Mouse (Mus musculus): Measurements from ENCODE around the gene Myrfl.

The Myrfl gene

DNA sequence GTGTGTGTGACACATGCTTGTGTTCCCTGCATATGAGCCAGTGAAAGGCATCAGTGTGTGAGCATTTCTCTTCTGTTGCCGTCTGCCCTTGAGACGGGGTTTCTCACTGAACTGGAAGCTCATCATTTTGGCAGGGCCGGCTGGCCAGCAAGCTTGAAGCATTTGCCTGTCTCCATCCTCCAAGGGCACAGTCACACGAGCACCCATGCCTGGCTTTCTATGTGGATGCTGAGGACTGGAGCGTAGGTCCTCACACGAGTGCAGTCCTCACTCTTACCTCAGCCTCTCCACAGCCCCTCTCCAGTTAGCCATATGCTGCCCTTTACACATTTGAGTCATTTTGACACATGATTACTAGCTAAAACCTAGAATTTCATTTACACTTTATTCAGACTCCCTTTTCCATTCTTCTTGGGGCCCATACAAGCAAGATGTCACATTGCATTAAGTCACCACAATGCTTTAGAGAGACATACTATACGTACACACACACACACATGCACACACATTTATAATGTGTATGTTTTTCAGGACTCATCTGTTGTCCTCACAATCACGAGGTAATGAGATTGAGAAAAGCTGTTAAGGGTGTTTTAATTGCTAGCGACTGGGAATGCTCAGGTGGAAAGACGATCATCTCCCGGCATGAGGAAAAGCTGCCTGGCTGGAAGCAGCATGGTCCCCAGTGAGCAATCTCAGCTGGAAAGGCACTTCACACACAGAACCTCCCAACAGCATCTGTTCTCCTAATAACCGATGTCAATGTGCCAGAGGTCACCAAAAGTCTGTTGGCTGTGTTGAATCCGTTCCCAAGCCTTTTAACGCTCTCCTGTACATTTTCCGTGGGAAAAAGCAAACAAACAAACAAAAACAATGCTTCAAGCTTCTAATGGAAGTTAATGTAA is 122.6 kb downstream of the Myrfl start:
- in situ Hi-C loops (cut with MboI; ENCODE audit: unreplicated experiment in 2 of 2), result no loop called here

DNA sequence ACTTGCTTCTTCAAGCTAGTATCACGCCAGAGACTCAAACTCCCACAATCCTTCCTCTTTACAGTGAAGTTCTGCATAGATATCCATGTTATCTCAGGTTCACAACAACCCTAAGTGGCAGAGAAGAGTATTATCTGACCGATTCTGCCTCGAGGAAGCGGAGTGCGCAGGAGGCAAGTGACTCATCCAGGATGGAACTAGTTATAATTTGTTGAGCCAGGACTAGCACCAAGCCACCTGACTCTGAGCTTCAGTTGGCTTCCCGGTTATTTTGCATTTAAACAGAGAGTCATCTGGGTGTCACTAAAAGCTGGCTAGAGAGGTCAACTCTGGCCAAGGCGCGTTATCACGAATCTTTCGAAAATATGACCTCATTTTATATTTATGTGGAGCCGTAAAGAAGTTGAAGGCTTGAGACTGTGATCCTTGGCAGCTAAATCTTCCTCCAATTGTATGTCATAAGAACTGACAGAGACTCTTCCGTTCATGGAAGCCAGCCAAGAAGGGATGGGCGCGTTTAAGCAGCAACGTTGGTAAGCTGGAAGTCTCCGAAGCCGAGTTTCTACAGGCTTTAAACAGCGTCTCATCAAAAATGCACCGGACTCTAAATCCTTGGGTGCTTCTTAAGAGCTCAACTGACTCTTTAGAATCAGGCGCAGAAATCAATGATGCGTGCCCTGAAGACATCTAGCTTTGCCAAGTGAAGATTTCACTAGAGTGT is 125.3 kb downstream of the Myrfl start:
- in situ Hi-C loops (cut with MboI; ENCODE audit: unreplicated experiment in 2 of 2), result no loop called here

DNA sequence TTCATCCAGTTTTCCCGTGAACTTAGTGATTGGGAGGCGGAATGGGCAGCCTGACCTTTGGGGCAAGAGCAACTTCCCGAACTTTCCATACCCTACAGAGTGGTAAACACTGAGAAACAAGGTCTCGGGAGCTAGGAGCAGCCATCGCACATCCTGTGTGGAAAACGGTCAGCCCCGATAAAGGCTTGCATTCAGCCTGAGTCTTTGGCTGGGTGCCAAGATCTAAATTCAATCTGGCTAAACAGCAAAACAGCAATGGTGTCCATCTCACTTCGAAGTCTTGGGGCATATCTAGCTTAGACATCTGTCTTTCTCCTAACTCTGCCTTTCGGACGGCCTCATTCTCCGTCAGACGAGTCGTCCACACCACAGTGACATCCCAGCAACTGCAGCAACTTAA is 128.1 kb downstream of the Myrfl start:
- in situ Hi-C loops (cut with MboI; ENCODE audit: unreplicated experiment in 2 of 2), result no loop called here

DNA sequence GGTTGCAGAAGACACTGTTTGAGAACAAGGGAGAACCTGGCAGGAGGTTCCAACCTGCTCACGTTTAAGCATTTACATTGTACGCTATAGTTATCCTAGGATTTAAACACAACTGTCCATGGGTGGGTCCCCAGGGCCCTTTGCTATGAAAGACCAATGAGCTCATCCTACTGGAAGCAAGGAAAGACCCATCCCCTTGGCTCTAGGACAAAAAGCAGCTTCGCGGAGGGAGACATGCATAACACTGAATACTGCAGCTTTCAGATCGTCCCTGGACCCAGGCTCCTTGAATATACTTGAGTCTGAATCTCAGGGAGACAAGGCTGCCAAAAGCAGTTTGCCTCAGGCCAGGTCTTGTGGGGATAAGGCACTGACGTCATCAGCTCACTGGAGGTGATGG is 130.2 kb downstream of the Myrfl start:
- in situ Hi-C loops (cut with MboI; ENCODE audit: unreplicated experiment in 2 of 2), result no loop called here

DNA sequence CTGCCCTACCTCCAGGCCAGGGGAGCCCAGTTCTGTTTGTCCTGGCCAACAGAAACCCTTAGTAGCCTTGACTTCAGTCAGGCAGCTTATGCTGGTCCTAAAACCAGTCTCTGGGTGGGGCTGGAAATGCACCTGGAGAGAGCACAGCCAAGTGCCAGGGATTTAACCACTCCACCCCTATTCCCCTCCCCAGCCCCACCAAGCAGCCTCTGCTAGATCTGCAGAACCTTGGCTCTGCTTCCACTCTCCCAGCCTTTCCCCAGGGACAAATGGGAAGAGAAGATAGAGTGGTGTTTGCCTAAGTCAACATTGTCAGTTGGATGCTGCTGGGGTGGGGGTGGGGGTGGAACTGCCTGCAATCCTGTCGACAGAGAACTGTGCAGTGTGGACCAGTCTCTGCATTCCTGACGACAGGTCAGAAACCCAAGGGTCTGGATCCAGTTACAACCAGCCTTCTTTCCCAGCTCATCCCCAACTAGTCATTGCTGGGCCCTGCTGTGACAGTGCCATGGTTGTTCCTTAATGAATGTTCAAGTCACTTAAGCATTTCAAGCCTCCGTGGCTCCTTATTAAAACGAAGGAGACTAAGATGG is 135.1 kb downstream of the Myrfl start:
- in situ Hi-C loops (cut with MboI; ENCODE audit: unreplicated experiment in 2 of 2), result no loop called here

DNA sequence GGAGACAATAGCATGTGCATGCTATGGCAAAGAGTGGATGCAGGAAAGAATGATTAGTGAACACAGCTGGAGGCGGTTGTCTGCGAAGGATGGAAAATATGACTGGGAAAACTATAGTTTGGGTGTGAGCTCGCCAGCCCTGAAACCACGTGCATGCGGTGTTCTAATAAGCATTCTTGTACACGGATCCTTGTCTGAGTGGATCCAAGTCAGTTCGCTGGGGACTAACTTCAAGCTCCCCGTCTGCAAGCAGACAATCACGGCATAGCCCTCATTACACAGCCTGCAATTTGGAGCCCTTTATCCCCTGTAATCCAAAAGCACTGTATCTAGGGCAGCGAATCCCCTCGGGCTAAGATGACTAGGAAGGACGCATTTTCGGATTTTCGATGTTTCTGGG is 136.2 kb downstream of the Myrfl start:
- in situ Hi-C loops (cut with MboI; ENCODE audit: unreplicated experiment in 2 of 2), result no loop called here

DNA sequence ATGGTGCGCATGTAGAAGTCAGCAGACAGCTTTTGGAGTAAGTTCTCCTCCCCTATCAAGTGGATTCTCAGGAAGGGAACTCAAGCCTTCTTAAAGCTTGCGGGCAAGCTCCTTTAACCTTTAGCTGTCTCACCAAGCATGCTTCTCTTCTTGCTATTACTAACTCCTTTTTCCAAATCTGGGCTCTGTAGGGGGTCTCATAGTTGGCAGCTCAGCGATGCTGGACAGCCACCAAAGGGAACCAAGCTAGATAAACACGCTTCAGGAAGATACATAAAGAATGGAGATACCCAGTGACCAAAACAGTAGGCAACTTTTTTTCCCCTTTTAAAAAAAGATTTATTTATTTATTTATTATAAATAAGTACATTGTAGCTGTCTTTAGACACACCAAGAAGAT is 136.9 kb downstream of the Myrfl start:
- in situ Hi-C loops (cut with MboI; ENCODE audit: unreplicated experiment in 2 of 2), result no loop called here

DNA sequence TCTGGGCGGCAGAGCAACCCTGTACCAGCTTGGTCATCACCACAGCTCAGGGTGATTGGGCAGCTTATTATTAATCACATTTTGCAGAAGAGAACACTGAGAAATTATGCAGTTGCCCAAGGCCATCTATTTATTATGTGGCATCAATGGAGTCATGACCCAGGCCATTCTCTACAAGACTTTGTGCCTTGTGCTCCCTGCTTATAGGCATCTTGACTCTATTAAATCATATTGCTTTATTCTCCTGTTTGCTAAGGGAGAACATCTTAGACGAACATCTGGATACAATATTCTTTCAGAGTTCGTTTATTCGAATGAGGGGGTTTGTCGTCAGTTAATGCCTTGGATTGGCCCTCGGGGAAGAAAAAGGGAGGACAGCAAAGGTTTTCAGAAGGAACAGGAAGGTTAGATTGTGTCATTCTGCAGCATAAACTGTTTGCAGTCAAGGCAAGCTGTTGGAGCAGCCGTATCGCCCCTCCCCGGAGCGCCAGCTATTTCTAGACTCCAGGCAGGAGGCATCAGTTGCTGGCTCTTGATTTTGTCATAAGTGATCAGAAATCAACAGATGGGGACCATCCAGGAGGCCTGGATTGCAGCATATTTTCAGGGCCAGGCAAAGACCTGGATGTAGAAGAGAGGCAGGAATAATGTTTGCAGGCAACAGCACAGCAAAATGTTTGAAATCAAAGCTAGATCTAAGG is 140.7 kb downstream of the Myrfl start:
- in situ Hi-C loops (cut with MboI; ENCODE audit: unreplicated experiment in 2 of 2), result no loop called here

DNA sequence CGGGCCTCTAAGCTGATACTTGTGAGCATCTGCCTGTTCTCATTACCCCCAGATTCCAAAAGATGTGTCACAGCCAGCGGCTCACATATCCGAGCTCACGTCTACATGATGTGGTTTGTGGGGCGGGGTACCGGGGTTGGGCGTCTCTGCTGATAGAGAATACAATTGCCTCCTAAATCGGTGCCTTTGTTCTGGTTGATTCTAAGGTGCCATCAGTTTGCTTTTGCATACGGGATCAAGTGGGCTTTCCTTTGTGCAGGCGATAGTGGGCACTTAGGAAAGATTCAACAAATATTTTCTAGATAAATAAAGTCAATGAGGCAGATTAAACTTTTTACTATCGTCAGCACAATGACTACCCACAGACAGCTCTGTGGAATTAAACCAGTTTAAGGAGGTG is 141.8 kb downstream of the Myrfl start:
- in situ Hi-C loops (cut with MboI; ENCODE audit: unreplicated experiment in 2 of 2), result no loop called here

DNA sequence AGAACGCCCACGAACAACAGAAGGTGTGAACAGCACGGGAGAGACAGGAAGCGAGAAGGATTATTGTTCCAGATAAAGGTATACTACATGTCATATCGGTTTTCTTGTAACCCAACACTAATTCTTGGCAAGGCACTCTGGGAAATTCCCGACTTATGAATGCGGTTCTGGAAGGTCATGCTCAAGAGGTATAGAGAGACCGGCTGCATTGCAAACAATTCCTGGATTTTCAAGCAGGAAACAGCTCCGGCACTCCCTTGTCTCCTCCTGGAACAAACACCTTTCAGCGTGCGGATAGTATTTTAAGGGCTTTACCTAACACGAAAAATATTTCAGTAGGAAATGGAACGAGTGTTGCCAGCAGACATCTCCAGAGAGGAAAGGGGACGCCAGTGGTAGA is 145.8 kb downstream of the Myrfl start:
- in situ Hi-C loops (cut with MboI; ENCODE audit: unreplicated experiment in 2 of 2), result no loop called here

DNA sequence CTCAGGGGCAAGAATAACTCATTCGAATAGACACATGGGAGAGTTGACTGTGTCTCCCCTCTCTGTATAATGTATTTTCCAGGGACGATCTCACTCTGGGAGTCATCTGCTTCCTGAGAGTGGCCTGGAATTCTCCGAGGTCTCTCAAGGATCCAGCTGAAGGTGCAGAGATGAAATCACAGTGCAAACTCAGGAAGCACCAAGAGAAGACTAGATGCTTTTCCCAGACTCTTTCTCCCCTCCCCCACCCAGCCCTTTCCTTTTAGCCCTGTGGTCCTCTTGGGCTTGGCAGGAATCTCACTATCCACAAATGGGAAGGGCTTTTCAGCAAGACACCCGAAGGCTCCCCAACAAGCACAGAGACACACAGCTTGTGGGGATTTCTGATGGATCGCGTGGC is 146.7 kb downstream of the Myrfl start:
- in situ Hi-C loops (cut with MboI; ENCODE audit: unreplicated experiment in 2 of 2), result no loop called here

DNA sequence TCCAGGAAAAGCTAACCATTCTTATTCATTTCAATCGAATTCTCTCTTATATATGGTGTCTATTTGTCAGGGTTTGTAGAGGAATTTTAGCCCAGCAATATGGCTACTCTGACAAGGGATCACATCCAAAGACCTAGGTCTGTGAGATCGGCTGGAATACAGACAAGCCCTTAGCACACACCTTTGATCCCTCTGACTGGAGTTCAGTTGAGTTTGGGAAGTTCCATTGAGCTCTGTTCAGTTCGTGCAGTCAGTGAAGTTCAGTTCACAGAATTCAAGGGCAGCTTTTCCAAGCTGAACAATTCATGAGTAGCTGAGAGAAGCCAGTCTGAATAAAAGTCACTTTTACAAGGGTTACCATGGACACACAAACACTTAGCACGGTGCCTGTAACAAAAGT is 148.0 kb downstream of the Myrfl start:
- in situ Hi-C loops (cut with MboI; ENCODE audit: unreplicated experiment in 2 of 2), result loop anchor here in 1 of 2 experiments (5.0 kb wide), 2 partner anchors 71 to 84 kb away; no protein-coding TSS in a partner anchor

DNA sequence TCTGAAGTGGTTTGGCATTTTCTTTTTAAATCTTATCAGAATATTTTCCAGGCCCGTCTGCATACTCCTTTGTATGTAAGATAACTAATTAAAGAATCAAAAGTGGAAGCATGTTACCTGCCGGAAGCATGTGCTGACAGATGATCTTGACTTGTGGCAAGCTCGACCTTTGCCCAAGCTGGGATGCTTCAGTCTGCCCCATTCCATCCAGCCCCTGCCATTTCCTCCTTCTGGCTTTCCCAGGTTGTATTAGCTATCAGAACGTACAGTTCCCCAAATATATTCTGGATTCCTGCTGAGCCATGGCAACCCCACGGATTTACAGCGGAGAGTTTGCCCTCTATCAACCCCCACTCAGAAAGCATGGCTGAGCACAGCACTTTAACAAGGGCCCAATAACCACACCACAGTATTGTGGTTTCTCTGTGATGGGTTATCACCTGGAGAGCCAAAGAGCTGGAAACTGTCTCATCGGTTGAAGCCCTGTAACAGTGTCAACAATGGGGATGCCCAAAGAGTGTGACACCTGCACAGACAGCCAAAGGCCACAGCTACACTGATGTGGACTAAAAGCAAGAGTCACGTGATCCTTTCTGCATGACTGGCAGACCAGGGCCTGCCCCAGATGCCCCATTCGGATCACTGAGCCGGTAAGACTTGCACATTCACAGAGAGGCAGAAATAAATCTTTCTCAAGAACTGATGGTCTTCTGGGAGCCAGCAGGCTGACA is 150.3 kb downstream of the Myrfl start:
- in situ Hi-C loops (cut with MboI; ENCODE audit: unreplicated experiment in 2 of 2), result loop anchor here in 1 of 2 experiments (5.0 kb wide), 2 partner anchors 69 to 86 kb away; no protein-coding TSS in a partner anchor

DNA sequence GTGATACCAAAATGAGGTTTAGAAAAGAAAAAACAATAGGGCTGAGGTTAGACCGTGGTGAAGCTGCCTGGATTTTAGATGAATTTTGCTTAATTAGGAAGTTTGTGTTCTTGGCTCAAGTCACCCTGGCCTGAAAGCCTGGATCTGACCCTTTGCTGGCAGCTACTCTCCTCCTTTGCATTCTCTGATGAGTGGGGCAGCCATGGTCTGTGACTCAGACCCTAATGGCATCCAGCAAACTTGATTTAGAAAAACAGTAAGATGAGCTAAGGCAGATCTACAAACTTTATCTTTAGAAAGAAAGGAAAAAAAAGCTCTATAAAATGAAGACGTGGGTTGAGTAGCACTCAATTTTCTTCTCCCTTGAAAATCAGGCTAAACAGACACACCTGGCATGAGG is 154.0 kb downstream of the Myrfl start:
- in situ Hi-C loops (cut with MboI; ENCODE audit: unreplicated experiment in 2 of 2), result no loop called here

DNA sequence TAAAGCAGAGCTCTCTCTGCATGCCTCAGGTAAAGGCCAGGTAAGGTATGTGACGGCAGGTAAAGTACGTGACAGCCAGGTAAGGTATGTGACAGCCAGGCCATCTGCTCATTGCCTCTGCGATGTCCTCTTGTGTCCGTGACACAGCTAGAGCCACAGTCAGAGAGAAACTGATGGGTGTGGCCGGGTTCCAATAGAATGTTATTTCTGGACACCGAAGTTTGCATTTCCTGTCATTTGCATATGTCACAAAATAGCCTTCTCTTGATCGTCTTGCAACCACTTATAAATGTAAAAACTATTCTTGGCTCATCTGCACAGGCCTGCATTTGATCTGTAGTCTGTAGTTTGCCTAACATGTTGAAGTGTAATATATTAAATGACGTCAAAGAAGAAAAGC is 154.5 kb downstream of the Myrfl start:
- in situ Hi-C loops (cut with MboI; ENCODE audit: unreplicated experiment in 2 of 2), result no loop called here

DNA sequence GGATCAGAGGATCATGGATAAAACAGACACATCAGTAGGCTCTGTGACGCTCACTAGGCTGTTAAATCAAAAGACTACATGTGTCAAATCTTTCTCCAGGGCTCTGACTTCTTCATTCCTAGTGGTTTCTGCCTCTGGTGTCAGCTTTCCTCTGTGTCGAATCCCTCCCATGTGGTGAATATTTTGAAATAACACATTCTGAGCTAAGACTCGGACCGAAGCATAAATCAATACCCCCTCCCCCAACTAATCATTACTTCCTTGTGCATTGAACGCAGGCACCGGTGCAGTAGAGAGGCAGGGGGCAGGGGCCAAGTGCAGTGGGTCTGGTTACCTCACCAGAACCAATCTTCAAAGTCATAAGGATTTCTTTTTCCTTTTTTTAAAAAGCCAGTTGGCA is 155.4 kb downstream of the Myrfl start:
- in situ Hi-C loops (cut with MboI; ENCODE audit: unreplicated experiment in 2 of 2), result no loop called here

DNA sequence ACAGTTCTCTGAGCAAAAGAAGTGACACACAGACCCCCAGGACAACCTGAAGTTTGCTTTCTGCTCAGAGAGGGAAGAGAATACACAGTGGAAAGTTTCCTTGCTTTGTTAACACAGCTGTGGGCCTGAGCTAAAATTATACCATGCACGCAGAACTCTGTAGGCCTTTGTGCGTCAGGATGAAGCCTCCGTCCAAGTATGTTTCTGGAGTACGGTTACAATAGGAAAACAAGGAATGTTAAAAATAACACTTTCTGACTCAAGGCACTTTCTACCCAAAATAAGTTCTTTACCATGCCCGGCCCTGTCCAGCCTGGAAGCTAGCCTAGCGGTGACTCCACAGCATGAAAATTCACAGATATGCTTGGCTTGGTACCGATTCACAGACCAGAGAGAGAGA is 156.6 kb downstream of the Myrfl start:
- in situ Hi-C loops (cut with MboI; ENCODE audit: unreplicated experiment in 2 of 2), result no loop called here

DNA sequence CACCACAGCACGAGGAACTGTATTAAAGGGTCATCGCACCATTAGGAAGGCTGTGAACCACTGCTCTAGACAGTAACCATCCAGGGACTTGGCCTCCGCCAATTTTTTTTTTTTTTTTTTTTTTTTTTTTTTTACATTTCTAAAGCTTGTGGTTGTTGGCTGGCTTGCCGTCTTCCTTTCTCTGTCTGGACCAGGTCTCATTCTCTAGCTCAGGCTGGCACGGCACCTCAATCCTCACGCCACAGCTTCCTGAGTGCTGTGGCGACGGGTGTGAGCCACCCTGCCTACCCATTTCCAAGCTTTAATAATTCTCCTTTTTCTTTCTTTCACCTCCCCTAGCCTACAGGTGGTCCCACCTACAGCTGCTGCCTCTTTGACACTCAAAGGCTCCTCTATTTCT is 158.2 kb downstream of the Myrfl start:
- in situ Hi-C loops (cut with MboI; ENCODE audit: unreplicated experiment in 2 of 2), result no loop called here

DNA sequence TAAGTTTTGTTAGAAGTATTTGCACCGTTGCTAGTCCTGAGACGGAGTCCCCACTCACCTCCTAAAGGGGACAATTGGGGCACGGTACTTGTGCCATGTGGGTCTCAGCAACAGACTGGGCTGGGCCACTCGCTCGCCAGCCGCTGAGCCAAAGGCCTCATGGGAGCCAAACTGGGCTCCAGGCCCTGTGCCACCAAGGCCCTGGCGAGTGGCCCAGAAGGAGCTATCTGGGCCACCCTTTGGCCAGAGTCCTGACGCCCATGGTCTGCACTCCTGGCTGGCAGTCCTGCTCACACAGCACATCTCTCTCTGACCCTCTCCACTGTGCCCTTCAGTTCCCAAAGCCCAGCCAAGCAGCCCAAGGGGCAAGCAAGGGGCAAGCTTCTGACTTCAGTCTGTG is 161.1 kb downstream of the Myrfl start:
- in situ Hi-C loops (cut with MboI; ENCODE audit: unreplicated experiment in 2 of 2), result no loop called here

DNA sequence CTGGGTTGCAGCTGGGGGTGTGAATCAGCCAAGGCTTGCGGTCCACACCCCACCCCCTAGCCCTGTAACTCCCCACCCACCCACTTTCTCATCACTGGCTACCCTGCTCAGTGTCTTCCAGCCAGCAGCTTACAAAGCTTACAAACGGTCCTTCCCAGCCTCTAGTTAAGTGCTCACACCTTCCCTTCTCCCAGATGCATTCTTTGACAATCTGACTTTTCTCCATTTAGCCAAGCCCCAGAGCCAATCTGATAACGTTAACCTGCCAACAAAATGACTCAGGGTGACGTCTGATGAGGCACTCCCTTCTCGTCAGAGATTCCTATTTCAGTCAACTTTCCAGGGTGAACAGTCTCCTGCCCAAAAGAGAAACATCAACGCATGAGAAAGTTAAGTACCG is 163.1 kb downstream of the Myrfl start:
- in situ Hi-C loops (cut with MboI; ENCODE audit: unreplicated experiment in 2 of 2), result no loop called here

Measured in v-Abl transformed pro-B cells (cell line).